ENCODE assay signal across 23 mouse cellular contexts in the genomic region with DNA sequence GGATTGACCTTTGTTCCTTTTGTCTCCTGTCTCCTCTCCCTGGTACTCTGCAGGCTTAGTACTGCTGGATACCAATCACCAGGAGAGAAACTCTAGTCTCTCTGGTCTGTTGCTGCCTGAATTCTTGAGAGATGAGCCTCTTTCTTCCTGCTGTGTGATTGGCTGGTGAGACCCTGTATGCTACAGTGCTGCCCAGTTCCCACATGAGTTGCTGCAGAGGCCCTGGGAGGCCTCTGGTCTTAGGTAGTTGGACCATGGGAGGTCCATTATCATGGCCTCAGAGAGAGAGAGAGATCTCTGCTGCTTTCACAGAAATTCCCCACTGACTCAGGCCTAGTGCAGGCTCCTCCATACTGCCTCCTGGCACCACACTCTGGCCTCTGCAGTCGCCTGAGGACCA.
DNase-seq lines count a peak whose midpoint lies in the region; ATAC-seq and TF ChIP-seq lines count a peak whose summit lies in the region.
"Had no signal": no experiment of that assay in that cellular context is flagged by ENCODE, and none has a peak within 500 bp of the region (broad histone marks: within the 10 kb centered on the region; RNA-seq: fewer than 3 reads in every experiment).

No protein-coding gene starts in this region.

- TF ChIP-seq POLR2A in kidney, adult 2 months (IDR thresholded peaks at IDR 0.05; ENCODE audit: low read depth, low read length): no peak

- peak; percentile 34 for DNase-seq in kidney, adult 2 months
- no peak for DNase-seq in kidney, postnatal 14 days
- peak; percentile 34 for DNase-seq in kidney, adult 9 months
- no peak for DNase-seq in kidney, postnatal 10 days
- DNase-seq in NIH3T3 (ENCODE audit: low read depth) (peak; percentile 3), Patski (ENCODE audit: low read depth, low spot score) (peak; percentile 65)
- DNase-seq in embryo, embryonic 10 days (ENCODE audit: low spot score): no peak
- DNase-seq: adrenal gland, adult 2 months; adrenal gland, adult 8-10 months; adrenal gland, postnatal 10 days; adrenal gland, postnatal 14 days; adrenal gland, postnatal 25 days; adrenal gland, postnatal 36 days; B cell, adult 2 months; cerebellum, adult 11 months; cerebellum, adult 11-12 months; cerebellum, adult 18-20 months; cerebellum, adult 2 months; cerebellum, adult 8-10 months had no signal

- H3K4me3 ChIP-seq in kidney, adult 2 months (ENCODE audit: insufficient read depth, low read depth, low read length): no peak overlapping the region

- CTCF ChIA-PET in Patski (lab: Charles Lee): no interaction called here

- no peak overlapping the region for H3K27ac ChIP-seq in kidney, adult 2 months (ENCODE audit: insufficient read depth, low read depth, low read length)

- ATAC-seq in Patski: peak; percentile 76
- no peak for ATAC-seq in activated CD4-positive, CD25-positive, alpha-beta regulatory T cell, adult 4 months
- ATAC-seq: CD4-positive, CD25-positive, alpha-beta regulatory T cell, adult 4 months had no signal

- no peak for TF ChIP-seq CTCF in kidney, adult 2 months (conservative IDR thresholded peaks at IDR 0.05; ENCODE audit: insufficient read depth, insufficient read length, low read depth, low read length)
- no peak for TF ChIP-seq CTCF in Patski (IDR thresholded peaks at IDR 0.05)

- in situ Hi-C loops in Patski (cut with MboI; ENCODE audit: low pct_unique_long_range_greater_than_20kb): loop anchor here (25.0 kb wide), 1 partner anchor 487 kb away; no protein-coding TSS in a partner anchor

- POLR2A ChIA-PET in Patski (lab: Charles Lee): no interaction called here

- no peaks in the 10 kb centered on the region for H3K27me3 ChIP-seq in kidney, adult 2 months (replicated peaks; ENCODE audit: control insufficient read depth, insufficient read depth, low read length)
- H3K27me3 ChIP-seq in Patski: no peaks in the 10 kb centered on the region
- H3K27me3 ChIP-seq: CH12.LX had no signal

- H3K36me3 ChIP-seq in kidney, adult 2 months (ENCODE audit: control insufficient read depth, insufficient read depth, low read length): peaks cover 2% of the 10 kb centered on the region
- H3K36me3 ChIP-seq: G1E had no signal

- no peaks in the 10 kb centered on the region; the same call in 1 of the 2 replicates for H3K4me1 ChIP-seq in kidney, adult 2 months (ENCODE audit: control insufficient read depth, insufficient read depth, low read length)

- 93% methylated on average over 1 of the region's 1 CpGs for WGBS in kidney, adult 2 months

Comparison
In these comparisons a context has a peak if more than half of its experiments do, and no peak if none do; other contexts are left out.
1. DNase-seq: peak in kidney, adult 2 months (single experiment), kidney, adult 9 months (single experiment), NIH3T3 (single experiment) and Patski (single experiment); none in kidney, postnatal 14 days (single experiment), kidney, postnatal 10 days (single experiment) and embryo, embryonic 10 days (single experiment).